Mouse (Mus musculus) brain, adult 2 months (tissue): ENCODE results near the gene Gm21317.
"Not testable (repeated sequence)": the region's sequence is repeated elsewhere in the genome, so short reads cannot be mapped to it uniquely, and the experiment has no call there.

Experiments used
- DNase-seq: peaks from one replicate; pipeline ENCODE4 v3.0.0; 2011; ENCODE audit warnings: low read depth, low spot score

The Gm21317 gene

GRCm38 (mm10) chrY:82224927-82225326 lies at the start of gene Gm21317:
Gene Gm21317 (plus strand): TSS chrY:82225227.
- not testable (repeated sequence) for DNase-seq
